Mouse (Mus musculus): ENCODE results near the gene Chst13.

Gene Chst13

DNA sequence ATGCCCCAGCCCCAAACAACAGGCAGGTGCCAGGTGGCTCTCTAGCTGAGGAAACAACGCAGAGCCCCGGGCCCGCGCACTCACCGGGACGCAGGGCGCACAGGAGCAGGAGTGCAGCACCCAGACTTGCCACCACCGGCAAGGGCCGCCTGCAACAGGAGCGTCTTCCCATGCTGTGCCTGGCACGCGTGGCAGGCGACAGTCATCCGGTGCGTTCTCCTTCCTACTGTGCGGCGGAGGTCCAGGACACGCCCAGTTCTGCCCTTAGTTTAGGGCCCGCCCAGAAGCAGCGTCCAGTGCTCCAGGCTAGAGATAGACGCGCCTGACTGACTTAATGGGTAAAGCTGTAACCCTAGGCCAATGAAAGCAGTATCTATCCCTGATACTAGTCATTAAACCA, at the start of gene Chst13:
Chst13 (minus strand) TSS at position 195 of the 400 bp plus-strand sequence.
- no peak for DNase-seq (ENCODE audit: low spot score)

- no peak for DNase-seq (ENCODE audit: low spot score)
Observed at GRCm38 (mm10) chr6:90374647-90375046, 49.7 kb upstream of the Chst13 start.

GRCm38 (mm10) chr6:90369725-90370553, 45.0 kb upstream of the Chst13 start:
- peak; percentile 18 for DNase-seq (ENCODE audit: low spot score)

- DNase-seq (ENCODE audit: low spot score) = peak; percentile 98
Observed at GRCm38 (mm10) chr6:90368976-90369724, 44.2 kb upstream of the Chst13 start, which contains the start of gene Zxdc. Zxdc (plus strand) TSS chr6:90369492.

- no peak for DNase-seq (ENCODE audit: low spot score)
Observed at GRCm38 (mm10) chr6:90363301-90363700, 38.3 kb upstream of the Chst13 start.

- DNase-seq (ENCODE audit: low spot score) = no peak
Observed at GRCm38 (mm10) chr6:90360922-90361614, 36.1 kb upstream of the Chst13 start.

DNA sequence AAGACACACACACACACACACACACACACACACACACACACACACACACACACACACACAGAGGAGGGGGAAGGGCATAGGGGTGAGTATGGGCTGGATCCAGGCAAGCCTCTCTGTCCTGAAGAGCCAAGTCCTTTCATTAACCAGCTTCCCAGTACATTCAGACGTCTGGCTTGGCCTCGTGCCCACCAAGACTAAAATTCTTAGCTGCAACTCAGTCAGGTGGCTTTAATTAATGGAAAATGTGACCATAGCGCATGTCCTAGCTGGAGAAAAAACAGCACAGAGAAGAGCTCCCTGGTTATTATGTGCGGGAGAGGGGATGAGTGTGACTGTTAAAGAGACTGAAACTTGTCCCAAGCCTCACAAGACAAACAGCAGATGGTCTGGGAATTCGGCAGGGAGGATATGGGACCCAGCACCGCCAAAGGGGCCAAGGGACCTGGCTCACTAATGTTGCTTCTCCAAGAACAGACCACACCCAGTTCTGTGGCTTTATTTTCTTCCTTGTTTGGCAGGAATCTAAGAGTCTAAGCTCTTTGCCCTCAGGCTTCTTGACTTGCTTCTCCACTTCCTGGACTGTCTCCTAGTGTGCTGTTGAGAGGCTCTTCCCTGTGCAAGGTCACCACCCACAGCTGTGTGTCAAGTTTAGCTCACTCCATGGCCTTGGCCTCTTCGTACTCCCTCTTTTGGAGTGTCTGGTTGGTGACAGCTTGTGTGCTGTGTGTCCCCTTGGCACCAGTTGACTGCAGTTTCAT, 35.2 kb upstream of the Chst13 start:
- DNase-seq (ENCODE audit: low spot score) = peak; percentile 29

DNA sequence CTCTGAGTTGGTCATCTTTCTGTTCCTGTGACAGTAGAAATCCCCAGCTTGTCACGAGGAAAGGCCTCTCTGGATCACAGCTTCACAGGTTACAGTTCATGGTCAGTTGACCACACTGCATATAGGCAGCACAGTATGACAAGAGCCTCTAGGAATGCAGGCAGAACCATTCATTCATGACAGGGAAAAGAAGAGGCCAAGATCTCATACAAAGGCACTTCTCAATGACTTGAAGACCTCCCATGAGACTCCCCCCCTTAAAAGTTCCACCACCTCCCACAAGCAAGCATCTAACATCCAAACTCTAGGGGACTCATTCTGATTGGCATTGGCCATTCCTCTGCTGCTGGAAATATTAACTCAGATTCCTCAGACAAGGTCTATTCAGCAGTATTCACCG, 34.5 kb upstream of the Chst13 start:
- DNase-seq (ENCODE audit: low spot score) = no peak

GRCm38 (mm10) chr6:90358142-90358541, 33.2 kb upstream of the Chst13 start:
- DNase-seq (ENCODE audit: low spot score) = no peak

DNA sequence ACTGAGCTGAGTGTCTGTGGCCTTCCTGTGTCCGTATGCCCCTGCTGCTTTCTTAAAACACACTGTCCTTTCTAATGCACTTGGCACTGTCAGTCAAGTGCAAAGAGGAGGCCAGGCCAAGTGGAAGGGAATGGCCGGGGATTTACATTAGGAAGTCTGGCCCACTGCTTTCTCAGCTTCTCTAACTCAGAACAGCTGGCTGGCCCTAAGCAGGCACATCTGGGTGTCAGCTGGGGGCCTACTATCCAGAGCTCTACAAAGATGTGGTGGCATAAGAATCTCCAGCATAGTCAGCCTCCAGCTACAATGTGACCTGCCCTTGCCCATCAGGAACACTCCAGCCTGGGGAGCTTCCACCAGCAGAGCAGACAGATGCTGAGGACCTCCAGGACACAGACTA, 25.0 kb upstream of the Chst13 start:
- no peak for DNase-seq (ENCODE audit: low spot score)

DNA sequence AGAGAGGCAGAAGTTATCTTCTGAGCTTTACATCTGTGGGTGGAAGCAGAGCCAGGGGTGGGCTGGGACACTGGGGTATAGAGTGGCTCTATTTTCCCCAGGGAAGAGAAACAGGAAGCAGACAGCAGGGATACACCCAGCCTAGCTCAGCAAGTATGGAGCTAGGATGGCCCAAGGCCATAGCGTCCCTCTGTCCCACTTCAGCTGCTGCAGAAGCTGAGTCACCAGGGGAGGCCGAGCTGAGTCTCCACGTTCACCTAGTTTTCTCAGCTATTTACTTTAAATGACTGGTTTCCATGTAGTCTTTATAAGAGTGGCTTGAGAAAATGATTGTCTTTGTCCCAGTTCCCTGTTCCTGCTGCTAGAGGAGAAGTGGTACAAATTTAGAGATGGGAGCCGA, 23.5 kb upstream of the Chst13 start:
- no peak for DNase-seq (ENCODE audit: low spot score)

- DNase-seq (ENCODE audit: low spot score) = no peak
Observed at GRCm38 (mm10) chr6:90347183-90347582, 22.2 kb upstream of the Chst13 start.

GRCm38 (mm10) chr6:90342343-90342742, 17.4 kb upstream of the Chst13 start:
- no peak for DNase-seq (ENCODE audit: low spot score)

DNA sequence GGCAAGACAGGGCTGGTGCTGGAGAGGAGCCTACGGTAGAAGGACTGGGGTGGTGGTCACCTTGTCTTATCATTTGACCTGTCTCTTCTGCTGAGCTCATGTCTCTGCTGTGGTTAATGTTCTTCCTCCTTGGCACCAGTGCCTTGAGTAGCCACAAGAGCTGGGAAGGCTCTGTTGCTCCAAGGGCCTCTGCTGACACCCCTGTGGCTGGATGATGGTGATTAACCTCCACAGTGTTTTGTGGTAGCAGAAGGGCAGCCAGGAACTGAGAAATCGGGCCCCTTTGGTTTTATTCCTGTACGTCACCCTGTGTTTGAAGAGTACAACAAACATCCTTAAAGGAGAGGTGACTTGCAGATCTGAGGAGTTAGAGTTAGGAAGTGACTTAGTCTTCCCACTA, 9.3 kb upstream of the Chst13 start:
- no peak for DNase-seq (ENCODE audit: low spot score)

DNA sequence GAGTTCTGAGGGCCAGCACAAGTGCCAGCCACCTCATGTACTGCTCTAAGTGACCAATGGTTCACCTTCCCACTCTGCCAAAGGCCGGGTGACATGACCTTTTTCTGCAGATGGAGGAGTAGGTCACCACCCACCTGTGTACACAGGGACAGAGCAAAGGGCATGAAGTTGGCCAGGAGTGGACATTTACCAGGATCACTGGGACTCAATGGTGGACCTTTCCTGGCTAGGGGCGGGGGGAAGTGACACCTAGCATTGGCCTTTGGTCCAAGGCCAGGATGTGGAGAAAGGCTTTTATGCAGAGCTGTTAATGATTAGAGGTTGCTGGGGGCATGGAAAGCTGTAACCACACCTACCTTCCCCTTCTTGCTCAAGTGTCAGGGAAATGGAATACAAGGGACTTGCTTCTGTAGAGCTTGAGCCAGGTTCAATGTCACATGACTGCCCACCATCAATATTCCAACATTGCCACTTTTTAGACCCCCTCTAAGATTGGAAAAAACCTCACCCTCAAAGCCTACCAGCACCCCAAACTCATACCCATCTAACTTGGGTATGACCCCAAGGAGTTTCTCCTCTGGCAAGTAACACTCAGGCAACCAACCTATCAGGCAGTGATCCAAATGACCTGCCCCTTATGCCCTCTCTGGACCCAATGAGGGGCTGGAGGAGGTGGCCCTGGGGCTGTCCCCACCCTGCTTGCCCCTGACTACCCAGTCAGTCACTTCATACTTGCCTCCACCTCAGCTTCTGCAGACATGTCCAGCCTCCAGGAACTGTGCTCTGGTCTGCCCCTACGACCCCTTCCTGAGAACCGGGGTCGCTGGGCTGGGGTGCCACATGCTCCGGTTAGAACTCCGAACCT, 7.8 kb upstream of the Chst13 start, which contains the start of gene Uroc1:
Uroc1 (plus strand) TSS at position 724 of the 865 bp plus-strand sequence.
- no peak for DNase-seq (ENCODE audit: low spot score)

DNA sequence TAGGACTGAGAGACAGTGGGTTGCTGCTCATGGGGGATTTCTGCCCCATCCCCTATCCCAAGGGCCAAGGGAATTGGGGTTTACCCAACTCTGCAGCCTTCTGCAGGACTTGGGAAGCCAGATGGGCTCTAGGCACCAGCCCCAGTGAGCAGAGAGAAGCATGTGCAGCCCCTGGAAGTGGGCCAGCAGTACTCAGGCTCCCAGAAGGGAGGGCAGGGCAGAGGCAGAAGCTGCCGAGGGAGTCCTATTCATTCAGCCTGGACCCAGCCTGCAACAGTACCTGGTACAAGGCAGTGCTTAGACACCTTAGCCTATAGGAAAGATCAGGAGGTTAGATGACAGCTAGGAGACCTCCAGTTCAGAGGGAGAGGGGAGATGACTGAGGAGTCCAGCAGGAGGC, 5.0 kb upstream of the Chst13 start:
- peak; percentile 35 for DNase-seq (ENCODE audit: low spot score)

- no peak for DNase-seq (ENCODE audit: low spot score)
Observed at GRCm38 (mm10) chr6:90327670-90328069, 2.7 kb upstream of the Chst13 start.

DNA sequence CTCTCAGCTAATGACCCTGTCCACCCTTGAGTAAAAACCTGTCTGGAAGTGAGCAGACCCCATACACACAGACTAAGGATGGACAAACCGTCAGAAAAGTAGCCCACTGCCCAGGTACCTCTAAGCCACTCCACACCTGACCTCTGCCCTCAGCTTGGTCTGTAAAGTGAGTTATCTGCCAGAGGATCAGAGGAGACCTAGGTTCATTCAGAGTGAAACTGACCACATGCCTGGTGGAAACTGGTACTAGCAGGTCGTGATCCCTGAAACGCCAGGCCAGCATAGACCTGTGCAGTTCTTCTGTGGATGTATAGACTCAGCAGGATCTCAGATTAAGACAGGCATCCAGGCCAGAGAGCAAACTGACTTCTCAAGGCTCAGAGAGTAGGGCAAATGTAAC, 522 bp downstream of the Chst13 start:
- no peak for DNase-seq (ENCODE audit: low spot score)

GRCm38 (mm10) chr6:90324026-90324425, 959 bp downstream of the Chst13 start:
- DNase-seq (ENCODE audit: low spot score) = no peak

DNA sequence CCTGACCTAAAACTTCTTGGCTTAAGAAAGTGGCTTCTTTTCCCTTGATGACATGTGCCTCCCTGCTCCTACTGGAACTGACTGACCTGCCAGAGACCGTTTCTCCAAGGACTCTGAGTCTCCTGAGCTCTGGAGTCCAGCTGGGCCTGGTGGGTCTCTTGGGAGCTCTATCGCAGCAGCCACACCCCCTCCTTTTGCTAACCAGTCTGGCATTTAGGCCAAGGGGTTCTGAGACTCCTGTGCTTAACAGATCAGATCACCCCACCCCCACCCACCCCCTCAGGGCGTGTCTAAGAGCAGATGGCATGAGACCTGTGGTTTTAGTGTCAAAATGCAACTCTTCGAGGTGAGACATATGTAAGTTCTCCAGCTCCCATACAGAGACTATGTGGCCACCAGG, 3.2 kb downstream of the Chst13 start:
- DNase-seq (ENCODE audit: low spot score) = no peak

DNA sequence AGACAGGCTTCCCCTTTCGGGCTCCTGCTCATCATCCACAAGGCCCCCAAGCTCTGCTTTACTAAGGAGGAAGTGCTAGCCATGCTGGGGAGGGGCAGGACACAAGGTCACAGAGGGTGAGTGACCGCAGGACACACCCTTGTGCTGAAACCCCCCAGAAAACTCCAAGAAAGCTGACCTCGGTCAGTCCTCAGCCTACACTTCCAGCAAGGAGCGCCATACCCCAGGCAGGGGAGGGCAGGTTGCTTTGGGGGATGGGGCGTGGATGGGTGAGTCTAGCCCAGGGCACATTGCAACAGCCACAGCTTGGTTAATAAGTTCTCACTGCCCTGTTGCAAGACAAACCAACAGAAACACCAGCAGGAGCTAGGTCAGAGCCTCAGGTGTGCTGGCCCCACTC, 4.6 kb downstream of the Chst13 start:
- no peak for DNase-seq (ENCODE audit: low spot score)
